Mouse (Mus musculus): ENCODE data around the gene Rasd1.

DNA sequence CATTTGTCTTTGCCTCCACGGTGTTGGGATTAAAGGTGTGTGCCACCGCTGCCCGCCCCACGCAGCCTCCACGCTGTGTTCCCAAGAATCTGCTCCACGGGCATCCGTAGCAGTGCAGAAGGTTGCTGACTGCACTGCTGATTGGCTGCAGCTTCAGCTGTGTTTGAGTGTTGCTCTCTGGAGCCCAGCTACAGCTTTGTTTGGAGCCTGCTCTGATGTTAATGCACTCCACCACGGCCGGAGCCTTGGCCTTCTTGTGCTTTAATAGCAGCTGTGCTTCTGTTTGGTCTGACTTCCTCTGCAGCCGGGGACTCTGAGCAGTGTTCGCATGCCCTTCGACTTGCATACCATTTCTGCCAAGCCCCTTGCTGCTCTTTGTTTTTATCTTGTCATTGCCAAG is 30.8 kb downstream of the Rasd1 start:
- TF ChIP-seq CTCF (conservative IDR thresholded peaks at IDR 0.05; ENCODE audit: insufficient read depth, insufficient read length, low read depth, low read length) (no peak), POLR2A (IDR thresholded peaks at IDR 0.05; ENCODE audit: low read depth, low read length) (no peak)
